Mouse (Mus musculus) forebrain, embryonic 15.5 days (tissue): Measurements from ENCODE around the gene Pax2. TPM values are rescaled to one million over a fixed set of nuclear protein-coding genes. Genes with fewer than 3 reads are reported as not detected.

Source experiments
- ATAC-seq: fragments of 200-750 bp; cut with Nextera tagmentation; replicated peaks from 2 replicates; pipeline ENCODE4 v1.8.0; 2017; ENCODE audit warnings: mild to moderate bottlenecking, moderate TSS enrichment, moderate library complexity
- H3K27ac ChIP-seq: fragments of 300-500 bp; sonication (generic); replicated peaks from 2 replicates; pipeline ENCODE4 v1.5.1; 2015; ENCODE audit warnings: mild to moderate bottlenecking, inconsistent platforms
- H3K27me3 ChIP-seq: fragments of 300-500 bp; sonication (generic); 2 replicates; pipeline ENCODE4 v1.6.1; 2015; ENCODE audit warnings: inconsistent platforms
- H3K36me3 ChIP-seq: fragments of 300-500 bp; sonication (generic); 2 replicates; pipeline ENCODE4 v1.6.1; 2015; ENCODE audit warnings: mild to moderate bottlenecking, inconsistent platforms
- H3K4me1 ChIP-seq: fragments of 300-500 bp; sonication (generic); 2 replicates; pipeline ENCODE4 v1.6.1; 2015; ENCODE audit warnings: inconsistent platforms
- H3K4me2 ChIP-seq: fragments of 300-500 bp; sonication (generic); replicated peaks from 2 replicates; pipeline ENCODE4 v1.6.1; 2015; ENCODE audit warnings: mild to moderate bottlenecking, inconsistent platforms
- H3K4me3 ChIP-seq: fragments of 300-500 bp; sonication (generic); 2 replicates; pipeline ENCODE4 v1.5.1; 2015; ENCODE audit warnings: mild to moderate bottlenecking, inconsistent platforms
- H3K9ac ChIP-seq: fragments of 300-500 bp; sonication (generic); replicated peaks from 2 replicates; pipeline ENCODE4 v1.6.1; 2015; ENCODE audit warnings: mild to moderate bottlenecking, inconsistent platforms
- H3K9me3 ChIP-seq: fragments of 300-500 bp; sonication (generic); 2 replicates; pipeline ENCODE4 v1.6.1; 2016; ENCODE audit warnings: inconsistent platforms
- WGBS: fragments of 180-500 bp; shearing (Covaris S2); methylation state at CpG from one replicate; pipeline ENCODE4 v1.1.7; 2015; ENCODE audit warnings: mixed read lengths; 5-methylcytosine and 5-hydroxymethylcytosine counted together
- polyA plus RNA-seq: library from polyadenylated mRNA; unstranded; fragments of >200 nt; fragmentation: Nextera tagmentation; extraction: Ambion mirVana; gene quantifications from 2 replicates; pipeline ENCODE4 v1.2.1, GENCODE M21; 2015

Pax2 gene
- polyA plus RNA-seq, 1 experiment from 2014 or later: 0.09 TPM

- H3K27ac ChIP-seq: no peak overlapping the region
Measured at GRCm38 (mm10) chr19:44741091-44741763, 14.6 kb upstream of the Pax2 start.

GRCm38 (mm10) chr19:44741764-44742127 is 14.1 kb upstream of the Pax2 start:
- WGBS: 0% methylated on average over 13 of the region's 13 CpGs
- Histone ChIP-seq H3K4me2 (no peak overlapping the region; the same call in 1 of the 2 replicates), H3K4me1 (peaks cover 18% of the 10 kb centered on the region), H3K27ac (no peak overlapping the region), H3K36me3 (no peaks in the 10 kb centered on the region), H3K4me3 (no peak overlapping the region), H3K27me3 (peaks cover 99% of the 10 kb centered on the region), H3K9me3 (no peaks in the 10 kb centered on the region), H3K9ac (no peak overlapping the region)
- ATAC-seq: no peak

More at GRCm38 (mm10) chr19:44741091-44741763, 14.6 kb upstream of the Pax2 start:
- H3K9me3 ChIP-seq: no peaks in the 10 kb centered on the region
- no peak overlapping the region for H3K4me3 ChIP-seq
- under 1% methylated on average over 48 of the region's 48 CpGs for WGBS
- no peaks in the 10 kb centered on the region for H3K36me3 ChIP-seq
- no peak overlapping the region for H3K9ac ChIP-seq
- H3K4me2 ChIP-seq: no peak overlapping the region; the same call in 1 of the 2 replicates
- peaks cover 14% of the 10 kb centered on the region for H3K4me1 ChIP-seq
- peaks cover 99% of the 10 kb centered on the region for H3K27me3 ChIP-seq
- no peak for ATAC-seq

GRCm38 (mm10) chr19:44742131-44743020 is 13.5 kb upstream of the Pax2 start:
- 2% methylated on average over 22 of the region's 22 CpGs for WGBS
- Histone ChIP-seq H3K27me3 (peaks cover 98% of the 10 kb centered on the region), H3K4me1 (peaks cover 18% of the 10 kb centered on the region), H3K27ac (no peak overlapping the region), H3K4me2 (no peak overlapping the region), H3K9me3 (no peaks in the 10 kb centered on the region), H3K9ac (no peak overlapping the region), H3K36me3 (no peaks in the 10 kb centered on the region), H3K4me3 (no peak overlapping the region)
- ATAC-seq: no peak

GRCm38 (mm10) chr19:44743021-44743415 is 12.8 kb upstream of the Pax2 start:
- Histone ChIP-seq H3K4me3 (no peak overlapping the region), H3K27ac (no peak overlapping the region), H3K4me2 (no peak overlapping the region), H3K36me3 (no peaks in the 10 kb centered on the region), H3K27me3 (peaks cover 98% of the 10 kb centered on the region), H3K9ac (no peak overlapping the region), H3K9me3 (no peaks in the 10 kb centered on the region), H3K4me1 (peaks cover 18% of the 10 kb centered on the region)
- ATAC-seq: no peak
- WGBS: 0% methylated on average over 2 of the region's 2 CpGs

- peaks cover 98% of the 10 kb centered on the region for H3K27me3 ChIP-seq
- H3K9ac ChIP-seq: no peak overlapping the region
- no peak for ATAC-seq
- H3K4me1 ChIP-seq: peaks cover 18% of the 10 kb centered on the region
- H3K4me3 ChIP-seq: no peak overlapping the region
- no peak overlapping the region for H3K27ac ChIP-seq
- H3K4me2 ChIP-seq: no peak overlapping the region
- no peaks in the 10 kb centered on the region for H3K9me3 ChIP-seq
- 3% methylated on average over 2 of the region's 2 CpGs for WGBS
- H3K36me3 ChIP-seq: no peaks in the 10 kb centered on the region
Measured at GRCm38 (mm10) chr19:44743961-44744520, 11.8 kb upstream of the Pax2 start.

- H3K9me3 ChIP-seq: no peaks in the 10 kb centered on the region
- H3K4me3 ChIP-seq: no peak overlapping the region
- 6% methylated on average over 6 of the region's 6 CpGs for WGBS
- H3K27ac ChIP-seq: no peak overlapping the region
- peaks cover 98% of the 10 kb centered on the region for H3K27me3 ChIP-seq
- no peaks in the 10 kb centered on the region for H3K36me3 ChIP-seq
- no peak overlapping the region for H3K9ac ChIP-seq
- no peak overlapping the region for H3K4me2 ChIP-seq
- no peak for ATAC-seq
- peaks cover 24% of the 10 kb centered on the region for H3K4me1 ChIP-seq
Measured at GRCm38 (mm10) chr19:44745741-44746140, 10.1 kb upstream of the Pax2 start.

GRCm38 (mm10) chr19:44746541-44747024 is 9.3 kb upstream of the Pax2 start:
- Histone ChIP-seq H3K9ac (no peak overlapping the region), H3K27me3 (peaks cover 97% of the 10 kb centered on the region), H3K4me1 (peaks cover 16% of the 10 kb centered on the region), H3K4me2 (no peak overlapping the region), H3K9me3 (no peaks in the 10 kb centered on the region), H3K27ac (no peak overlapping the region), H3K36me3 (no peaks in the 10 kb centered on the region), H3K4me3 (no peak overlapping the region)
- under 1% methylated on average over 41 of the region's 42 CpGs for WGBS
- ATAC-seq: no peak

GRCm38 (mm10) chr19:44747471-44747870 is 8.4 kb upstream of the Pax2 start:
- no peak for ATAC-seq
- no peak overlapping the region for H3K9ac ChIP-seq
- H3K4me3 ChIP-seq: no peak overlapping the region
- no peak overlapping the region for H3K4me2 ChIP-seq
- H3K4me1 ChIP-seq: peaks cover 9% of the 10 kb centered on the region
- peaks cover 98% of the 10 kb centered on the region for H3K27me3 ChIP-seq
- H3K36me3 ChIP-seq: no peaks in the 10 kb centered on the region
- H3K9me3 ChIP-seq: no peaks in the 10 kb centered on the region
- WGBS: 5% methylated on average over 4 of the region's 4 CpGs
- no peak overlapping the region for H3K27ac ChIP-seq

- Histone ChIP-seq H3K4me3 (no peak overlapping the region), H3K36me3 (no peaks in the 10 kb centered on the region), H3K9me3 (no peaks in the 10 kb centered on the region), H3K4me1 (peaks cover 9% of the 10 kb centered on the region), H3K27me3 (peaks cover 98% of the 10 kb centered on the region), H3K27ac (no peak overlapping the region), H3K9ac (no peak overlapping the region), H3K4me2 (no peak overlapping the region)
- WGBS: under 1% methylated on average over 5 of the region's 5 CpGs
- no peak for ATAC-seq
Measured at GRCm38 (mm10) chr19:44748271-44748670, 7.6 kb upstream of the Pax2 start.

GRCm38 (mm10) chr19:44749061-44749990 is 6.5 kb upstream of the Pax2 start:
- peaks cover 98% of the 10 kb centered on the region for H3K27me3 ChIP-seq
- peaks cover 9% of the 10 kb centered on the region for H3K4me1 ChIP-seq
- whole genome bisulfite sequencing: under 1% methylated on average over 18 of the region's 18 CpGs
- H3K4me3 ChIP-seq: no peak overlapping the region
- ATAC-seq: no peak
- H3K4me2 ChIP-seq: no peak overlapping the region
- H3K9me3 ChIP-seq: no peaks in the 10 kb centered on the region
- no peaks in the 10 kb centered on the region for H3K36me3 ChIP-seq
- H3K9ac ChIP-seq: no peak overlapping the region
- H3K27ac ChIP-seq: no peak overlapping the region
